Mouse (Mus musculus): ENCODE measurements around the gene Cd81.
A peak's percentile ranks its signal among the peaks of the same experiment; 100 is the strongest.

The Cd81 gene

DNA sequence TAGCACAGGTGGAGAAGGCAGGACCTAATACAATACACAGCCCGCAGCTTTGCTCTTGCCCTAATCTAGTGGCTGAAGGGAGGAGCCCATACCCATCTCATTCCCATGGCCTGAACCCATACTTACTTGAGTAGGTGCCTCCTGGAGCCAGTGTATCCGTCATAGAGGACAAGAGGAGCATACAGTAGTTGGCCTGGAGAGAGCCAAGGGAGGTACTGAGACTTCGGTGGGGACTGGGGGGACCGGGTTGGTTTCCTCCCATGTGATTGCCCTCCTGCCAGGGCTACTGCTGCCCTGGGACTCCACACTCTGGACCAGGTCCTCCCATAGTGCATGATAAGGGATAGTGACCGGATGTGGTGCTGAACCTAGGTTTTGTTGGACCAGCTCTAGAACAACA lies 20.1 kb downstream of the Cd81 start:
- DNase-seq: no peak

DNA sequence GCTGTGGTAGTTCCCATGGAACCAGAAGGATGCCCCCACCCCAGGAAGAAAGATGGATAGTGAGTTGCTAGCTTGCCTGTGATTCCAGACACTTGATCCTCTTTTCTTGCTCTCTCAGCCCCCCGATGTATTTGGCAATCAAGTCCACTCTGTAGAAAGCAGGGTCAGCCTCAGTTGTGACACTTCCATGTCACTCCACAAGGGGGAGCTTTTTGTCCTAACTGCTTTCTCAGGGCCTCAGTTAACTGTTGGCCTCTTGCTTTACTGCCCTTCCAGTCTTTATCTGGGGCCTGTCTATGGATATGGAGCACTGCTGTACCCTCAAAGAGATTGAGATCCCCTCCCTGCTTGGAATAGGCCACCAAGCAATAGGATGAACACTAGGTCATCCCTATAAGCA lies 20.5 kb downstream of the Cd81 start:
- DNase-seq: no peak

DNA sequence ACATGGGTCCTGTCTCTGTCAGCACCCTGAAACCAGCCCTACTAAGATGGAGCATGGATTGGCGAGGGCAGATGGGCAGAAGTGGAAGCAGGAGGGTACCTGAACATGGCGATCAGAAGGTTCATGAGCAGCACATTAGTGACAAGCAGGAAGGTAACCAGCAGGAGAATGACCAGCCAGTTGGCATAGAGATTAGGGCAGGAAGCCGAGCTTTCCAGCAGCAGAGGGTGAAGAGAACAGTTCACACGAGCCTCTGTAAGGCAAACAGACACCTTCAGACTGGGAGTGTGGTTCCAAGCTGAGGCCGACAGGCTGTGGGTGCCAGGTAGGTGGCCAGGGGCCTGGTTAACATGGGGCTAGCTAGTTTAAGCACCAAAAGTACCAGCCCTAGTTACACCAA lies 22.9 kb downstream of the Cd81 start:
- no peak for DNase-seq

DNA sequence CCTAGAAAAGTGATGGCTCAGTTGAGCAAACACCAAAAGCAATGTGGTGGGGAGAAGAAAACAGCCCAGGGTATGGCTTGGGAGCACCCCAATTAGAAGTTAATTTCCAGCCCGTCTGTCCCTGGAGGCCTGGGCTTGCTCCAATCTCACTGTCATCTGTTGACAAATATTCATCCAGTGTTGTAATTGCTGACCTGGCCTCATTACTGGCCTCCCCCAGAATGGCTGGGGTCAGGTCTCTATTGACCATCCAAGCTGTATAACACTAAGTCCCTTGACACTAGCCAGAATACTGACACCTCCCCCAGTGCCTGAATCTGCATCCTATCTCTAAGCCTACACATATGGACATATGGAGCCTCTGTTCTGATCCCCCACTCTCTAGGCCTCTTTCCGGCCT lies 24.8 kb downstream of the Cd81 start:
- DNase-seq: no peak

DNA sequence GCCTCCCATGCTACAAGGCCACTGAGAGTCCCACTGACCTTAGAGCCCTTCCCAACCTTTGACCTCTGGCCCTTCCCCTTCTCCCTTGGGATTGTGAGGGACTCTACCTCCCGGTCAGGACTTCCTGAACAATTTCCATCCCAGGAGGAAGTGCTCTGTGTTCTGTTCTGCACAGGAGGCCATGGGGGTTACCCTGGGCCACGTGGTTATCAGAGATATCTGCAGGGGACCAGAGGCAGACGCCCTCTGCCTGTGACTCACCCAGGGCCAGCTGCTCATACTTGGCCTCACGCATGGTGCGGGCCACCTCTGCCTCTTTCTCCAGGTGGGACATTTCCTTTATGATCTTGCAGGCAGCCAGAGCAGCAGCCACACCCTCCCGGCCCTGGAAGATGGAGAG lies 29.5 kb downstream of the Cd81 start:
- DNase-seq: no peak

DNA sequence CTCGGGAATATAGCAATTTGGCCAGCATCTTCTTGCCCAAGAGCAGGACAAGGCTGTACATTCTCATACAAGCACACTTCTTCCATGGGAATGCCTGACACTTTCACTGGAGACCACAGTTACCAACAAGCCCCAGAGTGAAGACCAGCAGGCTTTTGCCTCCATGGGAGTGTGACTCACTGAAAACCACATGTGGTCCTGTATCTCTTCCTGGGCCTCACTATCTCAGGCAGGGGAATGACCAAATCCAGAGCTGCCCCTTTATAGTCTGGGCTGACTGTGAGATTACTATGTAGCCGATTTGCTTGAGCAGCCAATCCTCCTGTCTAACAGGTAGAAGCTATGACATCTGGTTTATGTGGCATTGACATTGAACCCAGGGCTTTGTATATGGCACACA lies 31.2 kb downstream of the Cd81 start:
- DNase-seq: no peak

DNA sequence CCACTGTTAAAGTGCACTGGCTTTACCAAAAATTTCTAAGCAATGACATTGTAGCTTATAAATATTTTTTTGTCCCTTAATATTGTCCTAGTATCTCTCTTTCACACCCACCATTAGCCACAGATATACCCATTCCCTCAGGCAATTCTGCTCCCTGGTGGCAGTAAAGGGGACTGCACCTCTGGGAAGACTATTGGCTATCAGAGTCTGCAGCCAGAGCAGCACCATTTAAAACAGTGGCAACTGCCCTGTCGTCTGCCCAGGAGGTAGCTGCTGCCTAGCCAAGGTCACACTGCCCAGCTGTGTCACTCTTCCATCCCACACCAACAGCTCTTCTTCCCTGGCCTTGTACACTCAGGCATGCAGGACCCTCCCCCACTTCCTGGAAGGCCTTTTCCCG lies 33.8 kb downstream of the Cd81 start:
- peak; percentile 77 for DNase-seq

DNA sequence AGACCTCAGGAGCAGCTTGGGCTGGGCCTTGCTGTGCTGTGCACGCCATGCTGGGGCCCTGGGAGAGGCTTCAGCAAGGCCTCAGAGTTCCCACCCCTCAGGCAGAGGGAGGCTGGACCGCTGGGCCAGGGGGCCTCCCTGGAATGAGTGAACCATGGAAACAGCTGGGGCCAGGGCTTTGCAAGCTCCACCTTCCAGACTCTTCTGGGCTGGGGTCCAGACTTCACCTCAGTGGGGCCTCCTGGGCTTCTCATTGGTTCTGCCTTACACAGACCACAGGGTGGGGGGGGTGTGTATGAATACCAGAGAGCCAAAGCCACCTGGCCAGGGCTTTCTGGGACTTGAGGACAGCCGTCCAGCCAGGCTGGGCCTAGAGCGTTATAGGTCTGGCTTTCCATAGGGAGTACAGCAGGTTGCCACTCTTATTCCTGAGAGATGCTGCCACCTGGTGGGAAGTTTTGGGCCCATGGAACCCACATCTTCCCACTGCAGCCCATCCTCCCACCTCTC lies 34.6 kb downstream of the Cd81 start:
- peak; percentile 73 for DNase-seq

DNA sequence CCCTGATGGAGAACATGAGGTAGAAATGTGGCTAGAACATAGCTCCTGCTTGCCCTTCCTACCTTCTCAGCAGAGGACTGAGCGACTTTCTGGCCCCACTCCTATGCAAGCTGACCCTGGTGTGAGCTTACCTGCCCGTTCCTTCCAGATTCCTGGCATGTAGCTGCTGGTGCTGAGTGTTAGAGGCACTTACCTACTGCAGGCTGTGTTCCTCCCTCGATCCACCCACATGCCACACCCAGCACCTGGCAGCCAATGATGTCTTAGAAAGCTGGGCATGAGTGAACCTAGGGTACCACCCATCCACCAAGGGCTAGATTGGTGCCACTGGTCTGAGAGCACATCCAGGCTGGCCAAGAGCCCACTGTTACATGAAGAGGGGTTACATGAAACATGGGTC lies 41.3 kb downstream of the Cd81 start:
- DNase-seq: no peak

DNA sequence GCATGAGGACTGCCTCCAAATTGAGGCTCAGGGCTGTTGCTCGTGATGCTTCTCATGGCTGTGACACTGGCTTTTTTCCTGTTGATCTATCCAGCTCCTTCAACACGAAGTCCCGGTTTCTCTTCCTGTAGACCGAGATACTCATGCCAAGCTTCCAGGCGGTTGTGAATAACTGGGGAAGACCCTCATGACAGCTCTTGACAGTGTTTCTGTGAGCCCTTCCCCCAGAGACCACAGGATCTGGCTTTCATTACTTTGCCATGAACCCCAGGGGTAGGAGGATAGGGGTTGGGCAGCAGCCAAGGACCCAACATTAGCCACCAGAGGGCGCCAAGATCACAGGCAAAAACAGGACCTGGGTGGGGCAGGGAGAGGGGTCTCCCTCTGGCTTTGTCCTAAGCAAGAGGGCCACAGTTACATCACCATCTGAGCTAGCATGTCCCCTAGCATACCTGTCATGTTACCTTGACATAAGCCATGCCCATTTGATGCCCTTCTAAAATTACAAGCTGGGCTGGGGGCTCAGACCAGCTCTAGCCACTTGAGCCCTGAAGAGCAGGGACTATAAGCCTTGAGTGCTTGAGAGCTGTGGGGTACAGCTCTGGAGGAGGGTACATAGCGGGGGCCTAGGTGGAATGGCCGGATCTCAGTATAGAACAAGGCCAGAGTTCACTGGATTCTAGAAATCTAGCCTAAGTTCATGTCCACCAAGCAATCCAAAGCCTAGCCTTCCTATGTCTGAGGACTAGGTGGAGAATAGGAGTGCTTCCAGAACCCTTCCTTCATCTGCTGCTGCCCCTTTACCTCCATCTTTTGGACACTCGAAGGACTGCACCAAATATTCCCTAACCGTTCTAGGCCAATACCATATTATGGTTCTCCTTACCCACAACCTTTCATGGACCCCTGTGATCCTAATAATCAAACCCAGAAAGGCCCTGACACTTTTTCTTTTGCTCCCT lies 42.3 kb downstream of the Cd81 start, which contains the start of gene Trpm5:
Gene Trpm5 (minus strand): TSS at position 51 of the 962 bp plus-strand sequence.
- peak; percentile 71 for DNase-seq

DNA sequence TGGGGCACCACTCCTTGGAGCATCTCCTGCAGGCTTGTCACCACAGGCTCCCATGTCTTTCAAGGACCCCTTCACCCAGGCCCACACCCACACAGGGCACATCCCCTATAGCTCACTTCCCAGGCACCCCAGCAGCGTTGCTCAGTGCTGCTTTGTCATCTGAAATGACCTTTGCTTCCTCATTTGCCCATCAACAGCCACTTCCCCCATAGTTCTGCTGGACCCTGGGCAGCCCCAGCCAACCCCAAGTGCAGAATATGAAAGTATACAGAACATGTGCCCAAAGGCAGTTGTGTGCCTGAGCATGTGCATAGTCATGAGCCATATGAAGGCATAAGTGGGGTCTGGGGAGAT lies 43.0 kb downstream of the Cd81 start:
- no peak for DNase-seq

DNA sequence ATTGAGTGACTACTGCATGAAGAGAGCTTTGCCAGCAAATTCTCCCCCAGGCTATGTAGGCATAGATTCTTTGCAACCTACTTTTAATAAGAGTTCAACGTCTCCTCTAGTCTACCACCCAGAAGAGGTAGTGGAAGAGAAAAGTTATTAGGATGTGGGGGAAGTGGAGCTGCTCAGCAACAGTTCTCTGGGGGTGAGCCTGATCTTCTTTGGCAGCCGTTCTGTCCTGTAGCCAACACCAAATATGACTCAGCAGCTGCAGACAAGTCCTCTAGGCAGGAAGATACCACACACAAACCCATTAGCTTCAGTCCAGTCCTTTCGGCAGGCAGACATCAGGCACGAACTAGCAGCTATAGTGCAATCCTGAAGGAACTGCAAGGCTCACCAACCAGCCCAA lies 48.2 kb downstream of the Cd81 start:
- no peak for DNase-seq

DNA sequence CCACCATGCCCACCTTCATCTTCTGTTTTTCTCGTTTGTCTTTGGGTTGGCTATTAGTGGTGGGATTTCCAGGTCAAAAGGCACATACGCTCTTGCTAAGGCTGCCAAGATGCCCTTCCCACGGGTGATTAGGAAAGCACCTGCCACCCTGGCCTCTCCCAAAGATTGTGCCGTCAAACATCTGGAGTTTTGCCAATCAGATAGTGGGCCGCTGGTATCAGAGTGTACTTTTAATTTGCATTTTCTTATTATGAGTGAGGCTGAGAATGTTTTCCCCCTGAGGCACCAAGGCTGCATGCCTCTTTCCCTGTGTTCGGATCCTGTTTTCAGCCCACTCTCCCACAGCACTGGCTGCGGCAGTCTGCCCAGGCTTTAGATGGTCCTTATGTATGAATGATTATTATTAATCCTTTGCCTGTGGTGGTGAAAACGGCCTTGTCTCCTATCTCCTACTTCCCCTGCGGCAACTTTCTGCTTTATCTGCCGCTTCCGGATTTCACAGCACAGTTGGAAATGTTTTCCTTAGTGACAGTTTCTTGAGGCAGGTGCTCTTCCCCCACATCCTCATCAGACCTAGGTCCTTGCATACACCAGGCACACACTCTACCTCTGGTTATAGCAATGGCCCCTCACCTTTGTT lies 52.8 kb downstream of the Cd81 start:
- DNase-seq: peak; percentile 42

DNA sequence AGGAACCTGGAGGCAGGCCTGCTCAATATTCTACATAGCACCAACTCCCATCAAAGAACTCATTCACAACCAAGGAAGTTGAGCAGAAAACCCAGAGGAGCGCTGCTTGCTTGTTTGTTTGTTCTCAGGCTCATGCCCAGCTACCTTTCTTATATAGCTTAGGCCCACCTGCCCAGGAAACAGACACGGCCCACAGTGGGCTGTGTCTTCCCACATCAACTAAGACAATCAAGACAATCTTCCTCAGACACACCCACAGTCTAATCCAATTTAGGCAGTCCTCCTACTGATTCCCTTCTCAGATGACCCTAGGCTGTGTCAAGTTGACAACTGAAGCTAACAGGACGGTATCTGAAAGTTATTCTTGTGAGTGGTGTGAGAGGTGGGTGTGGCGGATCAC lies 53.5 kb downstream of the Cd81 start, which contains the start of gene Kcnq1:
Gene Kcnq1 (plus strand): TSS at position 301 of the 400 bp plus-strand sequence.
- no peak for DNase-seq

DNA sequence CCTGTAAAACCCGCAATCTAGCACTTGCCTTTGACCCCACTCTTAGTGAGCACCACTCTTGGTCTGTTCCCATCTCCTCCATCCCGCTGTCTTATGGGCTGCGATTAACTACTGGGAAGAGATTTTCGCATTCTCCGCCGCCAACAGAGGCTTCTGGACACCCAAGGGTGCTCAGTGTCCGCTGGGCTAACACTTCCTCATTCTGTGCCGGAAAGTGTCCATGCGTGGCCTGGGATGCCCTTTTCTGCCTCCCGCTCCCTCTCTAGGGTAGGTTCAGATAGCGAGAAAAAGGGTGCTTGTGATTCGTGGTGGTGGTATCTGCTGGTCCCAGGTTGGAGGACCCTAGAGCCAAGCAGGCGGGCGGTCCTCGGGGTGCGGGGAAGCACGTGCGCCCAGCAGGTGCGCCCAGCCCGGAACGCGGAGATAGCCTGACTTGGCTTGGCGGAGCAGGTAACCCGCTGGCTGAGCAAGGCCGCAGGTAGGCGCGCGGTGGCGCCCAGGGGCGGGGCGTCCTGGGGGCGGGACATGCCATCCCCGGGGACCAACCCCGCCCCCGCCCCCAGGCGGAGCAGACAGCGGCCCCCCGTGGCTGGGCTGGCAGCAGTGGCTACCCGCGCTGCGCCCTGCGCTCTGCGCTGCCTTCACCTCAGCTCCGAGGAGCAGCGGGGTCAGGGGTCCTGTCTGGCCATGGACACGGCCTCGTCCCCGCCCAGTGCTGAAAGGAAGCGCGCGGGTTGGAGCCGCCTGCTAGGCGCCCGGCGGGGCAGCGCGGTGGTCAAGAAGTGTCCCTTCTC lies 54.3 kb downstream of the Cd81 start:
- DNase-seq: peak; percentile 85

DNA sequence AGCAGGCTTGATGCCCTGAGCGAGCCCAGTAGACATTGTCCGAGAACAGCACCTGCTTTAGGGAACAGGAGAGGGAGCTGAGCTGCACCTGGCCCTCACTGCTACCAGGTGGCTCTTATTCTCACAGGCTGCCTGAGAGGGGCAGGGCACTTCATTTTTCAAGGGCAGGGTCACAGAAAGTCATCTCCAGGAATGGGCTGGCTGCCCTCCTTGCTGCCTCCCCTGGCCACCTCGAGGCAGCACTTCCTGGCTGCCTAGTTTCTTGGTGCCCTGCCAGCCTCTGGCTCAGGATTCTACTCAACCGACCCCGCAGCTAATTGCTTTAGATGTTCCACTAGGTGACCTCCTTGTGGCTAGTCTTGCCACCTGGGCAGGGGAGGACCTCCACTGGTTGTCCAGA lies 55.7 kb downstream of the Cd81 start:
- DNase-seq: peak; percentile 71

DNA sequence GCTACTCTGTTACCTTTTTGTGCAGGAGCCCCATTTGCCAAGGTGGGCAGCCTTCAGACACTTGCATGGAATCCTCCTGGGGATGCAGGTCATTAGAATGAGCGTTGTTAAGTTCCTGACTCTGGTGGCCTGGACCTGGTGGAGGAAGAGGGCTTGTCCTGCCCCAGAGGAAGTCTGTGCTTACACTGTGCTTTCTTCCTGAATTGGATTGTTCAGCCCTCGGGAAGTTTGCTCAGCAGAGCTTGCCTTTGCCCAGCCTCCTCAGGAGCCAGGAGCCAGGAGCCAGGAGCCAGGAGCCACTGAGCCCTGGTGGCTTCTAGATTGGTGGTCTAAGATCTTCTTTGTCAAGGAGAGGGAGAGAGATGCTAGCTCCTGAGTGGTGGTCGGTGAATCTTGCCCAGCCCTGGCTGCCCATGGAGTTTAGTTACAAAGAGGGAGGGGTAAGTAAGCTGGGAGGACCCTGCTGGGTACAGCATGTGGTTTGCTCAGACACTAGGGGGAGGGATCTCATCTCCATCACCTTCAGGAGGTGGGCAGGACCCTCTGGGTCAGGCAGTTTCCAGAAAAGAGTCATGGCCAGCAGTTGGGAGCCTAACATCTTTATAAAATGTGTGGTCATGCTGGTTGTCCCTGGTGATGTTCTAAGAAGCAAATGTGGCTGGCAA lies 56.6 kb downstream of the Cd81 start:
- peak; percentile 13 for DNase-seq

DNA sequence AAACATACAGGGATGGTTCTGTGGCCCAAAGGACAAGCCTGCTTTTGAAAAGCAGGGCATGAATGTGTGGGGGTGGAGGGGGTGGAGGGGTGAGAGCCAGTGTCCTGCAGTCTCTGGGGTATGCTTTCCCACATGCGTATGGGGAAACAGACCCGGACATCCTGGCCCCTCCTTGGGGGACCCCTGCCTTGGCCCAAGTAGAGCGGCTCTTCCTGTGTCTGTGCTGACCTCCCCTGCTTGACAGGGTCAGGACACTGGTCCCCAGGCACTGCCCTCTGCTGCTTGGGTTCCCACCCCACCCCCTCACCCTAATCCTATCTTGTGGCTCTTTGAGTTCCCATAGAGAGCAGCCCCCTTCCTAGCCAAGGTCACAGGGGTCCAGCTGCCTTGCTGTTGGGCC lies 57.2 kb downstream of the Cd81 start:
- DNase-seq: no peak

DNA sequence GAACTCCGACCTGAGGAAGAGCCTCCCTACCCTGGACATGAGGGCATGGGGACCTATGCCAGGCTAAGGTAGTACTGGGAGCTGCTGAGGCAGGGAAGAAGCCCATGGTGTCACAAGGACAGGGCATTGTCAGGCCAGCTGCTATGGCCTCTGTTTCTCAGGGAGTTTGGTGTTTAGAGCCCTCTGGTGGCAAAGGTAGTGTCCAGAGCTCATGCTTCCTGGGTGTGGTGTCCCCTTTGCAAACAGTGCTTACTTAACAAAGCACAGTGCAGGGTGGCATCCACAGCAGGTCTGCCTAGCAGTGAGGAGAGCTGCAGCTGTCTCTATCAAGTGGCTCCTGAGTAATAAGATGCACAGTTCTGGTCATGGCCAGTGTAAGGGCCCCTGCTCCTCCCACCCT lies 58.3 kb downstream of the Cd81 start:
- DNase-seq: no peak

DNA sequence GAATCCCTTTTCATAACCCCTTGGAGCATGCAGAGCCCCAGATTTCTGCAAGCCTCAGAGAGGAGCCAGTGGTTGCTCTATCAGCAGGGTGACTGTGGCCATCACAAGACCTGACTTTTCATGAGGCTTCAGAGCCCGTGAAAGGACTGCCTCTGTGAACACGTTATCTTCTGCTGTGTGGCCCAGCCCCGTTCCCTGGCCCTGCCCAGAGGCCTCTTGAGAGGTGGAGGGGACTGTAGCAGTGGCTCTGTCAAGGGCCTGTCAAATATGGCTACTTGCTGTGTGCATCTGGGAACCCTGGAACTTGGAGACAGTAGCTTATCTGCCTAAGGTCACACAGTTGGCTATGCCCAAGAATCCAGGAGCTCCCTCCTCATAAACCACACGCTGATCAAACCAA lies 59.2 kb downstream of the Cd81 start:
- DNase-seq: no peak

DNA sequence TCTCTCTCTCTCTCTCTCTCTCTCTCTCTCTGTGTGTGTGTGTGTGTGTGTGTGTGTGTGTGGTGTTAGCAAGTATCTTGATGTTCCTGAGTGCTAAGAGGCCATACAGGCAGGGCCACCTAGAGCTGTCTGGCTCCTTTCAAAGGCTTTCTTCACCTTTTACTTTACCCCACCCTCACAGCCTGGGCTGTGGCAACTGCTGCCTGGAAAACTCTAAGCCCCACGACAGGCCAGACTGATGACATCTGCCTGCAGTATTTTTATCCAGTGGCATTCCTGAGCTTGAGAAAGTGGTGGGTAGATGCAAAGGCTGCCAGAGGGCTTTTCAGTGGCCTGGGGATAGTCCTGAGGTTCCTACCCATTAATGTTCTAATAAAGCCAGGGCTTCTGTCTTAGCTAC lies 59.9 kb downstream of the Cd81 start:
- DNase-seq: no peak

DNA sequence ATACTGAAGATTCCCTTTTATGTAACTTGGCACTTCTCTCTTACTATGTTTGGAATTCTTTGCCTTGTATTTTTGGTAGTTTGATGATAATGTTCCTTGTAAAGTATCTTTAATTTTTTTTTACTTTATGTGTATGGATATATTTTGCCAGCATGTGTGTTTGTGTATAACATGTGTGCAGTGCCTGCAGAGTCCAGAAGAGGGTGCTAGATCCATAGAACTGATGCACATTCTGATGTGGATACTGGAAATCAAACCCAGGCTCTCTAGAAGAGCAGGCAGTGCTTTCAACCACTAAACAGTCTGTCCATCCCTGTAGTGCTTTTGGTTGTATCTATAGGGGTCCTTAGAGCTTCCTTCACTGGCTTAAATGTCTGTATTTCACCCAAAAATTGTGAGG lies 62.2 kb downstream of the Cd81 start:
- DNase-seq: no peak

DNA sequence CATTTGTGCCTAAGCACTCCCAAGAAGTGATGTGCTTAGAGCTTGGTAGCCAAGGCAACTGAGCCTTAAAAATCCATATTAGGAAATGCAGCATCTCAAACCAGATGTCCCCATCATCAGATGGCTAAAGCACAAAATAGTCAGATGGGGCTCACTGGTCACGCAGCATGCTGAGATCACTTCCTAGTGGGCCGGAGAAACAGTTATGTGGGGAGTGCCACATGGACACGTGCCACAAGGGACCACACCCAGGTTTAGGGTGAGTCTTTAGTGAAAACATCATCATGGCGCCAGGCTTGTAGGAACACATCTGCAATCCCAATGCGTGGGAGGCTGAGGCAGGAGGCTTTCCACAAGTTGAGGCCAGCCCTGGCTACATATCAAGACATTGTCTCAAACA lies 64.0 kb downstream of the Cd81 start:
- DNase-seq: no peak

Measured in kidney, adult 18-20 months (tissue).